Mouse (Mus musculus) gastrocnemius, adult 18-20 months (tissue): ENCODE results near the gene Kcnj11. TPM values are rescaled to one million over a fixed set of nuclear protein-coding genes. Genes with fewer than 3 reads are reported as not detected.
A peak's percentile ranks its signal among the peaks of the same experiment; 100 is the strongest.

Source experiments
- DNase-seq: peaks from one replicate; pipeline ENCODE4 v3.0.0; 2021; ENCODE audit warnings: low spot score
- long read RNA-seq, 2 experiments: library from polyadenylated mRNA; stranded (forward); transcript quantifications; one replicate each; pipeline ENCODE4 v2.0.0; 2021
- total RNA-seq, 2 experiments: library from RNA; stranded (reverse); gene quantifications; 2 replicates each; pipeline ENCODE4 v1.2.3; 2021

Gene Kcnj11
- 100 to 1,000 TPM; 121 to 133 TPM for total RNA-seq
- long read RNA-seq, experiment 1, transcript Kcnj11-205 (1 exons, 3,142 nt): major isoform, 139 of 149 reads
- long read RNA-seq, experiment 1, transcript Kcnj11-201 (2 exons, 917 nt): minor isoform, 5 of 149 reads
- long read RNA-seq, experiment 1, partial matches to known transcripts: 1 of 149 reads
- long read RNA-seq, experiment 1, other reads (novel, unspliced or antisense): 1 of 149 reads
- long read RNA-seq, experiment 2, transcript Kcnj11-205 (1 exons, 3,142 nt): major isoform, 122 of 130 reads
- long read RNA-seq, experiment 2, transcript Kcnj11-201 (2 exons, 917 nt): minor isoform, 7 of 130 reads
- long read RNA-seq, experiment 2, partial matches to known transcripts: 0 of 130 reads
- long read RNA-seq, experiment 2, other reads (novel, unspliced or antisense): 0 of 130 reads

DNA sequence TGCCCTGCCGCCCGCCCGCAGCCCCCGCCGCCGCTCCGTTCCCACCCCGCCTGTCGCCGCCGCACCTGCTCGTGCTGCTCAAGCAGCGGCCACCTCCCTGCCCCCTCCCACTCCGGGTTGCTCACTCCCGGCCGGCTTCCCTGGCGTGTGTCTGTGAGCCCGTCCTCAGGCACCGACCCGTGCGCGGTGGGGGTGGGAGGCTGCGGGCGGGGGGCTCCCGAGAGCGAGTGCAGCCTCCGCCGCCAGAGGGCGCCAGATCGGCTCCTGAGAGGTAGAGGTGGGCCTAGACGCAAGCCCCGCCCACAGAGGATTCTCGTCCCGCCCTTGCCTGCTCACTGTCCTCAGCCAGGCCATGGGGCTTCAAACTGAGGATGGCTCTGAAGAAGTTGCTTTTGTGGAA, at the start of gene Kcnj11:
TSS of gene Kcnj11 (minus strand) at position 202 of the 400 bp plus-strand sequence.
- peak; percentile 85 for DNase-seq

DNA sequence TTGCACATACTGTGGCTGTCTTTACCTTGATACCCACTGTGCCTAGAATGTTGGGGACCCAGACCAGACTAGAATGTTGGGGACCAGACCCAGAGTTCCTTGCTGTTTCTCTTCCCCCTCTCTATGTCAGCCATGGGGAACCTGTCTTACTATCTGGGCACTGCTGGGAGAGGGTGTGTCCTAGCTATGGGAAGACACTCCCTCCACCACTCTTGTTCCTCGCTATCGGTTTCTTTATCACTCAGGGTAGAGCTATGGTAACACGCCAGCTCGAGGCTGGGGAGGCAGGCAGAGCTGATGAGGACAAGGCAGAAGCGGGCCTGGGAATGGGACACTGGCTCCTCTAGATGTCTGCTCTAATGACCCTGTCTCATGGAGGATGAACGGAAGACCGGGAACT, 46.9 kb upstream of the Kcnj11 start:
- DNase-seq: no peak

DNA sequence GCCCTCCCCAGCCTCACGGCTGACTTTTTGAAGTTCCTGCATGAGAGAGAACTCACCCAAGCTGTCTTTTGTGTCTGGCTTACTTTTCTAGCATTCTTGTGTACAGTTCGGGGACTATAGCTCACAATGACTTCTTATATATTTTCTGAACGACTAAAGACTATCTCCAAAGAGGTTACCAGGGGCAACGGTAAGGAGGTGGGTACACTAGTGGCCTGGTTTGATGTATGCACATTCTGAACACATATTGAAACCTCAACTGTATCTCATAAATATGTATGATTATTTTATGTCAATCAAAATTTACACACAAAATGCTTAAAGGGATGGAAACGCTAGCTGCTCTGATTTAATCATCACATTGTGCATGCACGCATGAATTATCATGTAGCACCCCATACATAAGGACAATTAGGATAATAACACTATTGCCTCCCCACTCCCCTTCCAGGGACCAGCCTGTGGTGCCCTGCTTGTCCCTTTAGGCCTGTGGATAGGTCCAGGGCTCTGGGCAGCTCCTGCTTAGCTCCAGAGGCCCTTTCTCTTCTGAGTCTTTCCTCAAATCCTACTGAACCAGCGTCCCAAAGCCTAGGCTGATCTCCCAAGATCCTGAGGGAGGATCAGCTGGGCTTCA, 46.2 kb upstream of the Kcnj11 start:
- DNase-seq: no peak

DNA sequence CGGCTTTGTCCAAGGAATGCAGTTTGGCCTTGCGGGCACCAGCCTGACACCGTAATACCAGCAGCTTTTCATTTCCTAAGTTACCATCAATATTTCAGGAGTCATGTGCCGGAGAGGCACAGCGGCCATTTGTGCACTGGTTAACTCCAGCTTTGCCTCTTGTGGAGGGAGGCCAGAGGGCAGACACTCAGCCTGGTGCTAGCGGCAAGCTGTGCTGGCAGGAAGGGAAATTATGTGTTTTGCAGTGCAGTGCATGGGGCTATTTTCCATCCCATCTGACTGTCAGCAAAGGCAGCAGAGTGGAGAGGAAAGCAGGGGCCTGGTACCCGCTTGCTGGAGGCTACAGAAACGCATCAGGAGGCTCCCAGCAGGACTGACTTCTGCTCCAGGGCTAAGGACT, 43.5 kb upstream of the Kcnj11 start:
- DNase-seq: no peak

DNA sequence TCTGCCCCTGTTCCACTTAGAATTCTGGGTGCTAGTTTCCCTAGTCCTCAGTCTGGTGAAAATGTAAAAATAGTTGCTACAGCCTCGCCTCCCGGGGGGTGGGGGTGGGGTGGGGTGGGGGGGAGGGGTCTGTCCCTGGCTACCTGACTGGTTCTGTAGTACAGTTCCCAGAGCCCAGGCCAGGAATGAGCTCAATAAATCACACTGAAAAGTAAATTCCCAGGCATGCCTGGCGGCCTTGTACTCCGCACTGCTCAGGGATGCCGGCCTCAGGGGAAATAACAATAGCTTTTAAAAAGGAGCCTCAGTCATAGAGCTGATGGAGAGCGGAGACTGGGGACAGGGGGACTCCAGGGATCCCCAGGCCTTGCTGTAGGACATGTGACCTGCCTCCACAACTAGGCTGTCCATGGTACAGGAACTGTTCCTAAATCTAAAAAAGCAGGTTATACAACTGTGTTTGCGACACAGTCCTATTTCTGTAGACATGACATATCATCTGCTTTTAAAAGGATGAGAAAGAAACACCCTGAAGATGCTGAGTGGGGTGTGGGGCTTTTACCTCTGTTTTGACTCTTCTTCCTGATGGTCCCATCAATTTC, 37.9 kb upstream of the Kcnj11 start:
- no peak for DNase-seq

DNA sequence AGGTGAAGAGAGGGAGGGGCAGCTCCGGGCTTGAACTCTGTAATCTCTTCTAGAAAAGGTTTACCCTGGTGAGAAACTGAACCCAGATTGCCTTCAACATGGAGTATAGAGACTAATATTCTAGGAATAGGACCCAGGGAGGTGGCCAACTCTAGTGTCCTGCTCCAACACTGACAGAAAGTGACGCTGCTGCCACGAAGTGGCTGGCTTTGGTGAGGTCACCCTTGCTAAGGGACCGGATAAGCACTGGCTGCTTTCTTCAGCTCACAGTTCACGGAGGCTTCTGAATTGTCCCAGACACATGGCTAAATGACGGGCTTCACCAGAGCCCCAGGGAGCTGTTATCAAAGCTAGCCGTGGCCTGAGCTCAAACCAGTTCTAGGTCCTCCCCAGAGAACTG, 33.3 kb upstream of the Kcnj11 start:
- no peak for DNase-seq

DNA sequence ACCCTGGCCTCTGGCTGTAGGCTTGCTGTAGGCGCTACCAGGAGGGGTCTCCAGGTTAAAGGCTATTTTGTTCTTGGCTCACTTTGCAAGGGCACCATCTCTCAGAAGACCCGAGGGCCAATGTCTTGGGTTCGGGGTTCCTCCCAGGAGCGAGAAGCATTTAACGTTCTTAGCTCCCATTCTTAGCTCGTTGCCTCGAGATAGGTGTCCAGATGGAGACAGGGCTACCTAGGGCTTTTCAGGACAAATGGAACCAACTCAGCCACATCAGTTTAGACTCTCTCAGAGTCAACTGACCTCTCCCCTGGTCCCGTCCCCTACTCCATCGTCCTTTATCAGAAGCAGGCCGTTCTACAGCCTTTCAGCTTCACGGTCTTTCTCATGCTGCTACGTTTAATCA, 31.7 kb upstream of the Kcnj11 start:
- no peak for DNase-seq

DNA sequence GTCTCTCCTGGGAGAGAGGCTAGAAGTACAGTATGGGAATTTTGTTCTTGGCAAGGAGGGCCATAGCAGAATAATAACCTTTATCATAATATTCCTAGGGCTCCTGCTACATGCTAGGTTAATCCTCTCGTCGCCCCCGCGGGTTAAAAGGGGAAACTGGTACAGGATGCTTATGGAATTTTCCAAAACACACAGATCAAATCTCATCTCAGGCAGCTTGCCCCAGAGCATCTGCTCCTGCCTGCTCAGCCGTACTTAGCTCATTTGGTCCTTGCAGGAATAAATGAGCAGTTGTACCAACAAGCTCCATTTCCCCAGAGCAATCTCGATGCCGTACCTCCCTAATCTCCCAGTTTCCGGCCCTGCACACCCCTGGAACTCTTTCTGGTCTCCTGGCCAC, 31.2 kb upstream of the Kcnj11 start:
- DNase-seq: no peak

DNA sequence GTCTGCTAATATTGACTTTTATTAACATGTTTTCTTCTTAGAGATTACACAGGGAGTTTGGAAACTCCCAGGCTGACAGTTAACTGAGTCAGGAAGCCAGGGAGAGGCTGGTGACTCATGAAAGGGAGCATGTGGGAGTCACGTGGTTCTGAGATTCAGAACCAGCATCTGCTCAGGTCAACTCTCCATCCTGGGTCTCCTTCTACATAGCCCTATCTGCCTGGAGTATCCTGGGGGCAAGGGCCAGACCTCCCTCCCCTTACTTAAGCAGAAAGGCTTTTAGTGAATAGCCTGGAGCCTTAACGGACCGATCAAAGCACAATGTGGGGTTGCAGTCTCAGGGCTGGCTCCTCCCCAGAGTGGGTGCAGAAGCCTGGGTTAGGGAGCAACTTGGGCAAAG, 30.7 kb upstream of the Kcnj11 start:
- no peak for DNase-seq

DNA sequence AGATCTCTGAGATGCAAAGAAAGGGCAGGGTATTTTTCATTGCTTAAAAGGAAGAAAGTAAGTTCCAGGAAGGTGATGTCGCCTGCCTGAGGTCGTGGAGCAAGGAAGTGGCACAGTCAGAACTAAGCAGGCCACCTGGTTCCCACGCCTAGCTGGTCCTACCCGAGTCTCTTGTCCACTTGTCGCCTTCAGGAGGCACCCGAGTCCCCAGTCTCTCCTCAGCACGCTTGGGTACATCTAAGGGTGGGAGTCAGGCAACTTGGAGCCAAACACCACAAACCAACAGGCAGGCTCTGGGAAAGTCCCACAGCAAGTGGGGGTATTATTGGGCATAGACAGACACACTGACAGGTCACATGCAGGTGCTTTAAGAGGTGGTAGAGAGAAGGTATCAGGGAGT, 30.2 kb upstream of the Kcnj11 start:
- DNase-seq: no peak

DNA sequence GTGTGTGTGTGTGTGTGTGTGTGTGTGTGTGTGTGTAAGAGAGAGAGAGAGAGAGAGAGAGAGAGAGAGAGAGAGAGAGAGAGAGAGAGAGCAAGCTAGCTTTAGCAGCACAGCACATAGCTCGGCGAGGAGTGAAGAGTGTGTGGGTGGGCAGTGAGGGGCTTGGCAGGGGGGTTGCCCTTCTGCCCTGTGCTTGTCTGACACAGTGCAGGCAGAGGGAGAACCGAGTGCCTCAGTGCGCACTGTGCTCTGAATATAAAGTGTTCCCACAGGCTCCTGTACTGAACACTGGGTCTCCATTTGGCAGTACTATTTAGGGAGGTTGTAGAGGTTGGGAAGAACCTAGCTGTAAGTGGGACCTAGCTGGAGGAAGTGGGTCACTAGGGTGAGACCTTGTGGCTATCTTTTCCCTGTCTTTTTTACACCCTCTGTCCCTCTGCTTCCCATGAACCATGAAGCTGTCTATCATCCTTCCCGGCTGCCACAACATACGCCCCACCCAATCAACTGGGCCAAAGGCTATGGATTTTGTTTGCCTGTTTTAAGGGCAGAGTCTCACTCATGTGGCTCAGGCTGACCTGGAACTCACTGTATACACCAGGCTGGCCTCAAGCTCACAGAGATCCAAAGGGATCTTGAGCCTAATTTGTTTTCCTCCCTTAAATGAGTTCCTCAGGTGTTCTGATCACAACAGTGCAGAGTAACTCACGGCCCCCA, 29.1 kb upstream of the Kcnj11 start:
- DNase-seq: no peak

DNA sequence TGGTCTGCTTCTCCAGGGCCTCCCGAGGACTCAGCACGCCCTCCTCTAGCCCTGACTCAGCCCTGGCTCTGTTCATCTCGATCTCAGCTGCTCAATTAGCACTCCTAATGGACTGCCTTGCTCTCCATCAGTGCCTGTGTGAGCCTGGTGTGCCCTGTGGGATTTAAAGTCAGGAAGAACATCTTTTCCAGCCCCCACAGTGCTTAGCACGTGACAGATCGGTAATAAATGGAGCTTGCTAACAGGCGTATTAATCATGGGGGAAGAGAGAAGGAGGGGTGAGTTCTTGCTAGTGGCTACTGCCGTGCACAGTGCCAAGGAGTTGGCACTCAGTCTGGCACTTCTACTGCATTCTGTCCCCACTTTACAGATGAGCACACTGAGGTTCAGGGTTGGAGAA, 27.6 kb upstream of the Kcnj11 start:
- no peak for DNase-seq

DNA sequence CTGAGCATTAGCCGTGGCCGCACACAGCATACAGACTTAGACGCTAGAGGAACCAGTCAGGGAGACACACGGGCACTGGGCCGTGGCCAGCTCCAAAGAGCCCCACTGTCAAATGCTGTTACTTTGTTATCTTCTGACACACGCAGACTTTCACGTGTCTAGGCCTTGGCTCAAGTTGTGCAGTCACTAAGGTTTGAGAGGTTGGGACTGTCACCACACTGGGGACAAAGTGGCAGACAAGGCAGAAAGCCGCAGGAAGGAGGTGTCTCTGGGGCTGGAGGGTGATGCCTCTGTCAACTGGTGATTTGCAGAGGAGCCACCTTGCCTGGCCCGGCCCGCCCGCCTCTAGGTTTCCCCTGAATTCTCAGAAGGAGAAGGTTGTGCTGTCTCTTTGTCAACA, 24.8 kb upstream of the Kcnj11 start:
- no peak for DNase-seq

DNA sequence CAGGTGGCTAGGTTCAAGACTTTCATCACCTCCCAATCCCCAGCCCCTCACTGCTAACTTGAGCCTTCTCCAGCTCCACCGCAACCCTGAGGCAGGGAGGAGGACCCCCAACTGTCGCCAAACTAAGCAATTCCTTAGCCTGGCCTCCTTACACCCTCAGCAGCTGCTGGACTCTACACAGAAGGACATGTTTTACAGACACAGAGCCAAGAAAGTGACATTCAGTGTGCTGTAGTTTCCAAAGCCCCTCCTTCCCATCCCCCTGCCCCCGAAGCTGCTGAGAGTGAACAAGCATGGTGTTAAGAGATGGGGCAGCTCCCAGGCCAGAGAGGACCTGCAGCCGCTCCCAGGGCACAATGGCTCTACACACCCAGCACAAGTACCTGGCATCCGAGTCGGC, 23.9 kb upstream of the Kcnj11 start:
- DNase-seq: no peak

DNA sequence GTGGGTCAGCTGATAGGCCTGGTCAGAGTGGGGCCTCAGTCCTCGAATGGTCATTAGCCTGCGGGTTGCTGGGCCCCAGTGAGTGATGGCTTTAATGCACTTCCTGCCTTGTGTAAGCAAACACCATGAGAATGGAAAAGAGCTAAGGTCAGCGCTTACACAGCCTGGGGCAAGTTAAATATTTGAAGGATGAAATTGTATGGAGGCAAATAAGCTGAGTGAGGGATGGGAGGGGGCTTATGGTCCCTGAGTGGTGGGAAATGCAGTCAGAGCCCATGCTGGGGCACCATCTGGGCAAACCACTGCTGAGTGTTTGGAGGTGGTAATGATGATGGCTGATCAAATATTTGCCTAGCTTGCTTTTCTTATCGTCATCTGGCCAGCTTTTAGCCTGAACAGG, 22.4 kb upstream of the Kcnj11 start:
- DNase-seq: no peak

DNA sequence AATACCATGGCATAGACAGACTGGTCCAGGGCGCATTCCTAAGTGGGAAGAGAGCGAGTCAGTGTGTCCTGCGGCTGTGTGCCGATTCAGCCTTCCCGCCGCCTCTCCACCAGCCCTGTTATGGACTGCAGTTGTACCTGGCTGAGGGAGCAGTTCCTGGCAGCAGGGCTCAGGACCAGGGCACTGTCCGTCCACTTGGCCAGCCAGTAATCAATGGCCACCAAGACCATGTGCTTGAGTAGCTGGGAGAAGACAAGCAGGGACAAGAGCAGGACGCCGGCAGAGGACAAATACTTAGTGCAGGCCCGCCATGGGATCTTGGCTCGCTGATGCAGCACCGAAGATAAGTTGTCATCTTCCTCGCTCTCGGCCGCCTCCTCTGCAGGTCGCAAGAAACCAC, 16.5 kb upstream of the Kcnj11 start:
- DNase-seq: no peak

DNA sequence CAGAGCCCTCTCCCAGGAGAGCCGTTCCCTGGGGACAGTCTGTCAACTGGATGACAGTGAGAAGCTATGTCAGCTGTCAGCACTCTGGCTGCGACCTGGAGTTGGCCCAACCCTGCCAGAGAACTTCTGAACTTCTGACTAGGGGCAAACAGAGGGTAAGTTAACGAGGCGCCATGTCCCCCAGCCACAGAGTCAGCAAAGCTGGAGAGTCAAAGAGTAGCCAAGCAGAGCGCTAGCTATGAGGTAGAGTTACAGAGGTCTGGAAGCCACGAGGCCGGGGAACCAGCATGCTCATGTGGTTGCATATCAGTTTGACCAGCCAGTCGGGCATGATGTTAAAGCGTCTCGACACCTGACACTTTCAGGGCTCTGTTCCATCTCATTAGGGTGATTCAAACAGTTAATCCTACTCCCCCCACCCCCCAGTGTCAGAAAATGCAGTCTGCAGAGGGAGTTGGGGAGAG, 15.6 kb upstream of the Kcnj11 start:
- DNase-seq: peak; percentile 88

DNA sequence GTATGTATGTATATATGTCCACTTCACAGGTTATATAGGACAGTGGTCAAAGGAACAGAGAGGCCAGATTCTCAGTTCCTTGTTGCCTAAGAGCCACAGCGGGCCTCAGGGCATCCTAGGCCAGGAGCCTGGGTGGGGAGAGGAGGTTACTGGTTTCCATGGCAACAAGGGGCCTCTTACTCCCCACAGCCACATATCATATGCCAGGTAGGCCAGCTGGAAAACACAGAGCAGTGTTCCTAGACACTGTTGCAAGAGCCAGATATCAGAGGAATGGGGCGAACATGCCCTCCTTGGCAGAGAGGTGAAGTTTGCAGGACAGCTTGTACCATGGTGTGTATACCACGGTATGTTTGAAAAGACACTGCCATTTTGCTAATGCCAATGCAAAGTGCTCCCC, 12.9 kb upstream of the Kcnj11 start:
- no peak for DNase-seq

DNA sequence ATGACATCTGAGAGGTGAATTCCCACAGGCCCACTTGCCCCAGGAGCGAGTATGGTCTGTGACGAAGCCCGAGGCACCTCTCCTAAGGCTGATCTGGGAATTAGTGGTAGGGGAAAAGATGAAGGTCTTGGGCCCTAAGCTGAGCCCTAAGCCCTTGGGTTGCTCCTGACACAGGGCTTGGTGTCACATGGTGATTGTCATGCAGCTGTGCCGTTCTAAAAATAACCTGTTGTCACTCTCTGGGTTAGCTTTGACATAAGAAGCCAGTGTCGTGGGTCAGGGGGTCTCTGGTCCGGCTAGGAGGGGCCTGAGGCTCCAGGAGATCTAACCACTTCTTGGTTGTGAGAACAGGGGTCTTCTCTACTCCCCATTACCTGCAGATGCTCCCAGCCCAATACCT, 11.4 kb upstream of the Kcnj11 start:
- DNase-seq: no peak

DNA sequence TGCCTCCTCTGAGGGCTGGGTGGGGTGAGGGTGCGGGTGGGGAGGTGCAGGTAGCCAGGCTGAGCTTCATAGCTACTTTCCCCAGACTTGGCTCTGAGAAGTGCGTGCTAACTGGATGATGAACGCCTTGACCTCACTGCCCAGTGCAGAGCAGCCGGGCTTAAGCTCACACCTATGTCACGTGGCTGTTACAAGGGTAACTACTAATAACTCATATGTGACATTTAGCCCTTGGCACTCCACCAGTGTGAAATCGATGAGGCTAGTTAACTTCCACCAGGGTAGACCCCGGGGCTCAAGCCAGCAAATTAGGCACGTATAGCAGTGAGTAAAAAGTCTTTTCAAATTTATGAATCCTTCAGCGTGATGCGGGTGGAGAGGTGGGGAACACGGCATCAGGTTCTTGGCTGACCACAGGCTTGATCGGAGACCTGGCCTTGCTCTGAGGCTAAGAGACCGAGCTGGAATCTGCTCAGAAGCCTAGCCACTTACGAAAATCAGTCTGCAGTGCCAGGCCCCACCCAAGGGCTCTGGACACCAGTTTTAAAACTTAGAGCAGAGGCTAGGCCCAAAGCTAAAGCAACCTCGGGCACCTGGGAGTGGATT, 10.8 kb upstream of the Kcnj11 start:
- peak; percentile 46 for DNase-seq

DNA sequence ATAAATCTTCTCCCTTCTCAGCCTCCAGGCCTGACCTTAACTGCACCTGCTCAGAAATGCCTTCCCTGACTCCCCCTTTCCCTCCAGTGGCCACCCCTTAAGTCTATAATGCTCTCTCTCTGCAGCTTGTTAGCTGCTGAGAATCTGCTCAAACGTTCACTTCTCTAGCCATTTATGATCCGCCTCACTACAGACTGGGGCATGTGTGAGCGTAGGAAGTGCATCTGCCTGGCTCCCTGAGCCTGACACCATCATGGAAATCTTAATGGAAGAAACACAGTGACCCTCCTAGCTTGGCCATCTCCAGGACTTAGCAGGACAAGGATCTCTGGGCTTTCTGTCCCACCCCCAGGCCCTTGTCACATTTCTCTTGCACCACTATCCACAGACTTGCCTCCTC, 9.5 kb upstream of the Kcnj11 start:
- DNase-seq: no peak

DNA sequence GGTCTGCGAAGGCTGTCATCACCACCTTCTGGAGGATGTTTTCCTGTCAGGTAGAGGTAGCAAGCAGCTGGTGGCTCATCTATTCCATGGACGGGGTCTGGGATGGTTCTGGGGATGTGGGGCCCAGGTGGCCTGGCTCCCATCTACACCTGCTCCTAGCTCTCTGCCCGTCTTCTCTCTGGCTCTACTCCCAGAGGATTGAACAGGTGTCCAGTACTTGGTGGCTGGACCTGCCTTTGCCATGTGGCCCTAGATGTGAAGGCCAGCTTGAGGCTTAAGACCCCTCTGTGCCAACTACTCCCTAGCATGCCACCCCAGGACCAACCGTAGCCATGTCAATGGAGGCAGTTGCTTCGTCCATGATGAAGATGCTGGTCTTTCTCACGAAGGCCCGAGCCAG, 4.9 kb upstream of the Kcnj11 start:
- DNase-seq: no peak
